Mouse (Mus musculus): ENCODE results near the gene Fxyd3. TPM values are rescaled to one million over a fixed set of nuclear protein-coding genes. Genes with fewer than 3 reads are reported as not detected.

The Fxyd3 gene
- polyA plus RNA-seq, 1 experiment: 0.64 TPM

DNA sequence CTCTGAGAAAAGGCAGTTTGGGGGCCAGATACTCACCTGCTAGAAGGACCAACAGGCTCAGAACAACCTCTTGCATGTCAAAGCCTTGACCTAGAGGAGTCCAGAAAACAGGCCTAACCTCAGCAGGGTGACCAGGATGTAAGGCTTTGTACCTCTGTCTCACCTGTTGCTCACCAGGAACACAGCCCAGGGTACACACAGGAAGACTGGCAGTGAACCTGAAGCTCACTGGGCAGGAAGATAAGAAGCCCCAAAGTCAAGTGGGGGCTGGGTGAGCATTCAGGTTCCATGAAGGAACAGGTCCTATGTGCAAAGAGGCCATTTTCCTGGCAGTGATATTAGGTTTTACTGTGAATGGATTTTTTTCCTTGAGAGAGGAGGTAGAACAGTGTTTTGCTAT lies 3.0 kb downstream of the Fxyd3 start:
- H3K27me3 ChIP-seq (ENCODE audit: control insufficient read depth, insufficient read depth, low read length): no peaks in the 10 kb centered on the region
- no peak overlapping the region for H3K27ac ChIP-seq (ENCODE audit: control insufficient read depth, insufficient read depth, low read depth, low read length)
- peaks cover 7% of the 10 kb centered on the region for H3K4me1 ChIP-seq (ENCODE audit: control insufficient read depth, insufficient read depth, low read length)
- H3K36me3 ChIP-seq (ENCODE audit: control insufficient read depth, insufficient read depth, low read length): no peaks in the 10 kb centered on the region
- TF ChIP-seq CTCF (IDR thresholded peaks at IDR 0.05; ENCODE audit: control insufficient read depth, insufficient read depth, insufficient replicate concordance, low read depth, low read length) (no peak), POLR2A (IDR thresholded peaks at IDR 0.05; ENCODE audit: control insufficient read depth, low read depth, low read length) (no peak)
- H3K4me3 ChIP-seq (ENCODE audit: control insufficient read depth, low read depth, low read length): no peak overlapping the region

DNA sequence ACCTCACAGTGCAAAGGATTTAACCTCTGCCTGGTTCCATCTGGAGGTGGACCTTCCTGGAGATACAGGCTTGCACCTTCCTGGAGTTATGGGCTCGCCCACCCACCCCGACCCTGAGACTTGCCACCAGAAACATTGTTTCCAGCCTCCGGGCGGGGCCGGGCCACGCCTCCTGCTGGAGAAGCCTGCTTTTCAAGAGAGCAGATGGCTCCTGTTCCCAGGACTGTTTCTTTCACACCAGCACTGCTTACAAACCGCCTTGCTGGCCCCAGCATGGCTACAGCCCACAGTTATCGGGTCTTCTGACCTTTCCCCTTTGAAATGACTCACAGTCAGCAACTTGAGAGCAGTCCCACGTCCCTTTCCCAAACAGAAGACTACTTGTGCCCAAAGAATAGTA lies 4.2 kb downstream of the Fxyd3 start:
- H3K27ac ChIP-seq (ENCODE audit: control insufficient read depth, insufficient read depth, low read depth, low read length): no peak overlapping the region

GRCm38 (mm10) chr7:31070324-31070723 lies 6.2 kb downstream of the Fxyd3 start:
- Histone ChIP-seq H3K4me1 (ENCODE audit: control insufficient read depth, insufficient read depth, low read length) (peaks cover 14% of the 10 kb centered on the region), H3K27me3 (ENCODE audit: control insufficient read depth, insufficient read depth, low read length) (no peaks in the 10 kb centered on the region), H3K36me3 (ENCODE audit: control insufficient read depth, insufficient read depth, low read length) (no peaks in the 10 kb centered on the region), H3K27ac (ENCODE audit: control insufficient read depth, insufficient read depth, low read depth, low read length) (no peak overlapping the region), H3K4me3 (ENCODE audit: control insufficient read depth, low read depth, low read length) (no peak overlapping the region)
- TF ChIP-seq CTCF (IDR thresholded peaks at IDR 0.05; ENCODE audit: control insufficient read depth, insufficient read depth, insufficient replicate concordance, low read depth, low read length): no peak
- no peak for TF ChIP-seq POLR2A (IDR thresholded peaks at IDR 0.05; ENCODE audit: control insufficient read depth, low read depth, low read length)

More for the DNA sequence above, 4.2 kb downstream of the Fxyd3 start:
- Histone ChIP-seq H3K4me3 (ENCODE audit: control insufficient read depth, low read depth, low read length) (no peak overlapping the region), H3K4me1 (ENCODE audit: control insufficient read depth, insufficient read depth, low read length) (peaks cover 11% of the 10 kb centered on the region), H3K27me3 (ENCODE audit: control insufficient read depth, insufficient read depth, low read length) (no peaks in the 10 kb centered on the region), H3K36me3 (ENCODE audit: control insufficient read depth, insufficient read depth, low read length) (no peaks in the 10 kb centered on the region)
- TF ChIP-seq POLR2A (IDR thresholded peaks at IDR 0.05; ENCODE audit: control insufficient read depth, low read depth, low read length) (no peak), CTCF (IDR thresholded peaks at IDR 0.05; ENCODE audit: control insufficient read depth, insufficient read depth, insufficient replicate concordance, low read depth, low read length) (no peak)

GRCm38 (mm10) chr7:31069491-31069890 lies 7.0 kb downstream of the Fxyd3 start:
- no peaks in the 10 kb centered on the region for H3K36me3 ChIP-seq (ENCODE audit: control insufficient read depth, insufficient read depth, low read length)
- no peak overlapping the region for H3K27ac ChIP-seq (ENCODE audit: control insufficient read depth, insufficient read depth, low read depth, low read length)
- H3K4me1 ChIP-seq (ENCODE audit: control insufficient read depth, insufficient read depth, low read length): peaks cover 14% of the 10 kb centered on the region
- H3K27me3 ChIP-seq (ENCODE audit: control insufficient read depth, insufficient read depth, low read length): no peaks in the 10 kb centered on the region
- H3K4me3 ChIP-seq (ENCODE audit: control insufficient read depth, low read depth, low read length): no peak overlapping the region
- TF ChIP-seq CTCF (IDR thresholded peaks at IDR 0.05; ENCODE audit: control insufficient read depth, insufficient read depth, insufficient replicate concordance, low read depth, low read length) (no peak), POLR2A (IDR thresholded peaks at IDR 0.05; ENCODE audit: control insufficient read depth, low read depth, low read length) (no peak)

- Histone ChIP-seq H3K36me3 (ENCODE audit: control insufficient read depth, insufficient read depth, low read length) (no peaks in the 10 kb centered on the region), H3K4me1 (ENCODE audit: control insufficient read depth, insufficient read depth, low read length) (peaks cover 14% of the 10 kb centered on the region), H3K4me3 (ENCODE audit: control insufficient read depth, low read depth, low read length) (no peak overlapping the region), H3K27me3 (ENCODE audit: control insufficient read depth, insufficient read depth, low read length) (no peaks in the 10 kb centered on the region), H3K27ac (ENCODE audit: control insufficient read depth, insufficient read depth, low read depth, low read length) (no peak overlapping the region)
- TF ChIP-seq POLR2A (IDR thresholded peaks at IDR 0.05; ENCODE audit: control insufficient read depth, low read depth, low read length): no peak
Observed at GRCm38 (mm10) chr7:31067836-31068235, 8.7 kb downstream of the Fxyd3 start.

DNA sequence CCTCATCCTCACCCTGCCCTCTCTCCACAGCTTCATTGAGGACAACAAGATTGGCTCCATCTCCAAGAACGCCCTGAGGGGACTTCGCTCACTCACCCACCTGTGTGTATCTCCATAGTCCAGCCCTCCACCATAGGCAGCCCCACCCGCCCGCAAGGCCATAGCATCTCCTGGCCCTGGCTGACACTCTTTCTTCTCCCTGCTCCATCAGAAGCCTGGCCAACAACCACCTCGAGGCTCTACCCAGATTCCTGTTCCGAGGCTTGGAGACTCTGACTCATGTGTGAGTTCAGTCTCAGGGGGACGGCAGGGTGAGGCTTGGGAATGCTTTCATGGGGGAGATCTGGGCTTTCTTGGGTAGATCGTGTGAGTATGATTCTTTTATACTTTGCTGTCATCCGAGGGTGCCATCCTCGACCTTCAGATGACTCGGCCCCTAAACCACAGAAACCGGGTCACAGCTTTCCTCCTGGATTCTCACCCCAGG lies 13.4 kb downstream of the Fxyd3 start:
- no peaks in the 10 kb centered on the region for H3K27me3 ChIP-seq (ENCODE audit: control insufficient read depth, insufficient read depth, low read length)
- no peak overlapping the region for H3K4me3 ChIP-seq (ENCODE audit: control insufficient read depth, low read depth, low read length)
- no peak for TF ChIP-seq CTCF (IDR thresholded peaks at IDR 0.05; ENCODE audit: control insufficient read depth, insufficient read depth, insufficient replicate concordance, low read depth, low read length)
- TF ChIP-seq POLR2A (IDR thresholded peaks at IDR 0.05; ENCODE audit: control insufficient read depth, low read depth, low read length): no peak
- H3K27ac ChIP-seq (ENCODE audit: control insufficient read depth, insufficient read depth, low read depth, low read length): no peak overlapping the region
- H3K4me1 ChIP-seq (ENCODE audit: control insufficient read depth, insufficient read depth, low read length): peaks cover 12% of the 10 kb centered on the region
- no peaks in the 10 kb centered on the region for H3K36me3 ChIP-seq (ENCODE audit: control insufficient read depth, insufficient read depth, low read length)

DNA sequence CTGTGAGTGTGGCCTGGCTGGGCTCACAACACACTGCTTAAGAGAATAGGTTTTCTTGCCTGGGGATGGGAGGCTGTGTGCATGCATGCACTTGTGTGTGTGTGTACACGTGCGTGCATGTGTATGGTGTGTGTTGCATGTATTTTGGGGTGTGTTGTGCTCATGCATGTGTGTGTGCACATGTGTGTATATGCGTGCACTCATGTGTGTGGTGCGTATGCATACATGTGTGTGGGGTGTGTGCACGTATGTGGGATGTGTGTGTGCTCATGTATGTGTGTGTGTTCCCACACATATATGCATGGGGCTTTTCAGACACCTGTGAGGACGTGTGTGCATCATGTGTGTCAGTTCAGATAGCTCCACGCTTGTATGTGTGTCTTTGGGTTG lies 15.9 kb downstream of the Fxyd3 start:
- H3K27ac ChIP-seq (ENCODE audit: control insufficient read depth, insufficient read depth, low read depth, low read length): no peak overlapping the region
- no peaks in the 10 kb centered on the region for H3K27me3 ChIP-seq (ENCODE audit: control insufficient read depth, insufficient read depth, low read length)
- TF ChIP-seq POLR2A (IDR thresholded peaks at IDR 0.05; ENCODE audit: control insufficient read depth, low read depth, low read length): no peak
- peaks cover 6% of the 10 kb centered on the region for H3K4me1 ChIP-seq (ENCODE audit: control insufficient read depth, insufficient read depth, low read length)
- H3K4me3 ChIP-seq (ENCODE audit: control insufficient read depth, low read depth, low read length): no peak overlapping the region
- H3K36me3 ChIP-seq (ENCODE audit: control insufficient read depth, insufficient read depth, low read length): no peaks in the 10 kb centered on the region

Data from testis, adult 2 months (tissue).